Mouse (Mus musculus): Measurements from ENCODE around the gene Engase.

Gene Engase

GRCm38 (mm10) chr11:118525059-118525458 lies 48.4 kb downstream of the Engase start:
- DNase-seq (ENCODE audit: low spot score), result no peak

DNA sequence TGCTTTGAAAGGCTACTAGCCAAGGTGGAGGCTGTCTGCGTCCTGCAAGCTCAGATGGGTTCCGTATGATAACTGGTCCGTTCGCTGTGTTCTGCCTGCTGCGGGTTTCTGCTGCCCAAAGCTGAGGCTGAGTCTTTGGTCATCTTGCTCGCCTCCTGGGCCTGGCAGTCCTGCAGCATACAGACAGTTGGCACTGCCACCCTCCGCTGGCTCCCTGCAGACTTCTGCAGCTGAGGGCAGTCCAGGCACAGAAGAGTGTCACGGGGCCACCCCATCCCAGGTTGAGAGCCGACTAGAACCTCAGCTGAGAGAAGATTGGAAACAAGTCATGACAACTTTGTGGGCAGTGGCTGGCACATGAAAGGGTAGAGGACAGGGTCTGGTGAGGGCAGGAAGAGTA lies 52.1 kb downstream of the Engase start:
- DNase-seq (ENCODE audit: low spot score), result no peak

DNA sequence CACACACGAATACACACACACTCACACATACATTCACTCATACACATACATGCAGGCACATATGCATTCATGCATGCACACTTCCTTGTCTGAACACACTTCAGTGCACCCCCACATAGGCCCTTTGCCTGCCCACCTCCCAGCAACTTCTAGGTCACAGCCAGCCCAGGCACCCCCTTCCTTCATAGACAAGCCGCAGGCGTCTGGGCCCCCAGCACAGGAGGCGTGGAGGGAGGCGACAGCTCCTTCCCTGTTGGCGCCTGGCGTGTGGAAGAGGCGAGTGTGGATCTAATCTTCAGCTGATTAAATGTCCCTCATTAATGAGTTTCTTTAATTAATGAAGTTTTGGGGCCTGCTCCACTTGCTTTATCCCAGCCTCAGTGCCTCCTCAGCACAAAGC lies 53.7 kb downstream of the Engase start:
- DNase-seq (ENCODE audit: low spot score), result no peak

DNA sequence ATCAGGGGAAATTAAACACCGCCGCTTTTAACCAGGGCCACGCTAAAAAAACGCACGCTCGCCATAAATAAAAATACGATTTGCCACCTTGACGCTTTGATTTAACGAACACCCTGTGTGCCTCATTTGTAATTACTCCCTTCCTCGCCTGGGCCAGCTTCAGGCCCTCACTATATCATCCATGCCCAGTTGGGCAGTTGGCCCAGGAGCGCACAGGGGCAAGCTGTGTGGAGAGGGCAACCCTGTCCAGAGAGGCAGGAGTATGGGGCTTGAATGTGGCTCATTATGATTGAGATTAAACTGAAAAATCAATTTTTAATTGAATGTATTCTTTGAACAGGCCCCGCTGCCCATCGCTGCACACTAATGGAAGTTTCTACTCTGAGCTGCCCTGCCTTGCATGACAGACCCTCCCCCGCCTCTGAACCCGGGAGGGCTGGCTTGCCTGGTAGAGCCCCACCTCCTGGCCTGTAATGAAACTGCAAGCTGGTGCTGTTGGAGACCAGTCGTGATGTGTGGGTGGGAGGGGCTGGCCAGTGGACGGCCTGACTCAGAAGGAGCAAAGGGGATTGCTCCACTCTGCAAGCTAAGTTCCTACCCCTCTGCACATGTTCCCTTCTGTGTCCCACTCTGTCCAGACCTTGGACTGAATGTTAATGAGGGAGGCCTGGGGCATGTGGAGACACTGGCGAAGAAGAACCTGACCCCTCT lies 57.9 kb downstream of the Engase start:
- no peak for DNase-seq (ENCODE audit: low spot score)

GRCm38 (mm10) chr11:118538008-118538407 lies 61.4 kb downstream of the Engase start:
- no peak for DNase-seq (ENCODE audit: low spot score)

Data from testis, postnatal 14 days (tissue).